Mouse (Mus musculus): ENCODE results near the gene Gabrb3.

DNA sequence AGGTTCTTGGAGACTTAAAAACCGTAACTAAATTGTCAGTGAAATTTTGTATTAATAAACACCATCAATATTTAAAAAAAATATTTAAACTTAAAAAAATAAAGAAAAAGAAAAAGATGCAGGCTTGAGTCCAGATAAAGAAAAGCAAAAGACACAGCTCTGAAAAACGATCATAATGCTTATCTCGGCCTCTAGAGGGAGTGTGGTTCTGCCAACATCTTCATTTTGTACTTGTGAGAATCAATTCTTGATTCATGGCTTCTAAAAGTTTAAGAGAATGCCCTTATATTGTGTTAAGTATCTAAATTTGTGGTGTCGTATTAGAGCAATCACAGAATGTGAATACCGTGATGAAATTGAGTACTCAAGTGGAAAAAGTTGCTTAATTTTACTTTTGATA is 40.9 kb downstream of the Gabrb3 start:
- TF ChIP-seq CTCF (IDR thresholded peaks at IDR 0.05; ENCODE audit: borderline replicate concordance, insufficient read depth, low read depth, low read length) (no peak), POLR2A (IDR thresholded peaks at IDR 0.05; ENCODE audit: borderline replicate concordance, insufficient read depth, low read length) (no peak)
